Mouse (Mus musculus): ENCODE measurements at regions not wholly inside any gene's neighbourhood (a gene's known extent, or its start where the extent isn't known, plus 50 kb on each side); places are given as distances from the start of the nearest gene placed in this dataset.
A peak's percentile ranks its signal among the peaks of the same experiment; 100 is the strongest.

GRCm38 (mm10) chr6:107749794-107750193 lies 220.2 kb downstream of the Lrrn1 start:
- Histone ChIP-seq H3K4me1 (ENCODE audit: control insufficient read depth, insufficient read depth, insufficient read length, low read length) (peaks cover under 1% of the 10 kb centered on the region; the same call in 1 of the 2 replicates), H3K4me3 (ENCODE audit: insufficient read depth, low read depth, low read length) (no peak overlapping the region), H3K27ac (replicated peaks; ENCODE audit: low read depth, low read length) (no peak overlapping the region)

DNA sequence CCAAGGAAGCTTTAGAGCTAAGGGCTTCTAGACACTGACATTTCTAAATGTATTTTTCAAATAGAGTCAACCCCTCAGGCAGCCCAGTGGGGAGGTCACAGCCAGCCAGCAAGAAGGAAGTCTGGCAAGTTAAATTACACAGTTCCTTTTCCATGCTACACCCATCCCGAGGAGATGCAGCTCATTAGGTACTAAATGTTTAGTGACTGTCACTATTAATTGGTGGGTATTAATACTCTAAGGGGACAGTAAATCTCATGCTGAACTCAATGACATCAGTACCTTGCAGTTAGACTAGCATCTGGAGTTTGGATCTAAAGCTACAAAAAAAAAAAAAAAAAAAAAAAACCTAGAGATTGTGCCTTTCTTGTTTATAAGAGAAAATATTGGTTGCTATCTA lies 222.6 kb downstream of the Lrrn1 start:
- Histone ChIP-seq H3K4me1 (ENCODE audit: control insufficient read depth, insufficient read depth, insufficient read length, low read length) (peaks cover 3% of the 10 kb centered on the region; the same call in 1 of the 2 replicates), H3K4me3 (ENCODE audit: insufficient read depth, low read depth, low read length) (no peak overlapping the region), H3K27ac (replicated peaks; ENCODE audit: low read depth, low read length) (no peak overlapping the region)

DNA sequence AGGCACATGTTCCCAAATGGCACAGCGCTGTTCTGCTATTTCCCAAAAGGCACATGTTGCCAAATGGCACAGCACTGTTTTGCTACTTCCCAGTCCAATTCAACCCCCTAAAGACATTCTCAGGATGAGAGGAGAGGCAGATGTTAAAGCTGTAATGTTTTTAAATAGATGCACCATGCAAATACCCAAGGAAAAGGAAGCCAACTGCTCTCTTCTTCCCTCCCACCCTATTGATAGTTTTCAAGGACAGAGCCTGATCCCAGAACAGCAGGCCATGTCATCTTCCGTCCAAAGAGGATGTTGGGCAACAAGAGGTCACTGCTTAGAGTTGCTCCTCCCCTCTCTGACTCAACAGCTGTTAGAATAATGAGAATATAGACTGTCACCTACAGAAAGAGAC lies 225.6 kb downstream of the Lrrn1 start:
- Histone ChIP-seq H3K4me3 (ENCODE audit: insufficient read depth, low read depth, low read length) (no peak overlapping the region), H3K4me1 (ENCODE audit: control insufficient read depth, insufficient read depth, insufficient read length, low read length) (peaks cover 3% of the 10 kb centered on the region; the same call in 1 of the 2 replicates)

DNA sequence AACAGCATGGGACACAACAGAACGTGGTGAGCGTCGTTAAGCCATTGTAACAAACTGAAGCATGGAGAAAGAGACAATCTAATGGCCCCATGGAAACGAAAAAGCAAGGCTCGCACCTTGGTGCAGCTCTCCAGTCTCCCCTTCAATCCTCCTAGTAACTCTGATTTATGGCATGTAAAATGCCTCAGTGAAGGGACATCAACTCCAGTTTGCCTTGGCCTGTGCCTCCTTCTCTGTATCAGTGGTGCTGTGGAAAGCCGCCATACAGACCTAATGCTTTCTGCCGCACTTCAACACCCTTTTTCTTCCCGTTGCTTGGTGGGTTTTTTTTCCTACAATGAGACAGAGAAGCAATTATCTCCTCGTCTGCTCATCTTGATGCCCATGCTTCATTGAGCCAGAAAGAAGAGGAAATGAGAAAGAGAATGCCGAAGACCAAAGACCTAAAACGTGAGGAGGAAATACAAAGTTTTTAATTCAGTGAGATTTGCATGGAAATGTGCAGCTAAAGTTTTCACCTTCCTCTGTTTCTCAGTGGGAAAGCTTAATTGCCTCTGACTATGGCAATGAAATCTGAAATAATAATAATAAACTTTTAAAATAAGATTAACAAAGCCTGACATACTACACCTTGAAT lies 241.4 kb downstream of the Lrrn1 start:
- no peak overlapping the region for H3K4me3 ChIP-seq (ENCODE audit: insufficient read depth, low read depth, low read length)
- no peak overlapping the region for H3K27ac ChIP-seq (replicated peaks; ENCODE audit: low read depth, low read length)
- no peaks in the 10 kb centered on the region for H3K4me1 ChIP-seq (ENCODE audit: control insufficient read depth, insufficient read depth, insufficient read length, low read length)

More for the DNA sequence above, 225.6 kb downstream of the Lrrn1 start:
- peak overlapping the region; percentile 61 for H3K27ac ChIP-seq (replicated peaks; ENCODE audit: low read depth, low read length)

DNA sequence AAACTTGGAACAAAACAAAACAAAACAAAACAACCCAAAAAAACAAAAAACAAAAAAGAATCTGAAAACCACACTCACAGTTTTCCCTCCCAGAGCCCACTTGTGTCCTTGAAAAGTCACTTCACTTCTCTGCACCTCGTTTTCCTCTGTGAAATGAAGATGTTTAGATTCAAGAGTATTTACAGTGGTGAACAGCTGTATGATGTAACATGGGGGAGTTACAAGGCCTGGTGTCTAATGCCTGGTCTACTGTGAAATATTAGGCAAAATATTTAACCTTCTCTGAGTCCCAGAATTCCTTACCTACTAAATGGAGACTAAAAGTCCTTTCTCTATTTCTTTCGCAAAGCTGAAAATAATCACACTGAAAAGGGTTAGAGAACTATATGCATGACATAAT lies 255.4 kb downstream of the Lrrn1 start:
- H3K4me3 ChIP-seq (ENCODE audit: insufficient read depth, low read depth, low read length) = no peak overlapping the region
- H3K4me1 ChIP-seq (ENCODE audit: control insufficient read depth, insufficient read depth, insufficient read length, low read length) = no peaks in the 10 kb centered on the region
- no peak overlapping the region for H3K27ac ChIP-seq (replicated peaks; ENCODE audit: low read depth, low read length)

- Histone ChIP-seq H3K27ac (replicated peaks; ENCODE audit: low read depth, low read length) (no peak overlapping the region), H3K4me3 (ENCODE audit: insufficient read depth, low read depth, low read length) (no peak overlapping the region), H3K4me1 (ENCODE audit: control insufficient read depth, insufficient read depth, insufficient read length, low read length) (no peaks in the 10 kb centered on the region)
These were observed 258.8 kb downstream of the Lrrn1 start for GRCm38 (mm10) chr6:107788224-107788893.

DNA sequence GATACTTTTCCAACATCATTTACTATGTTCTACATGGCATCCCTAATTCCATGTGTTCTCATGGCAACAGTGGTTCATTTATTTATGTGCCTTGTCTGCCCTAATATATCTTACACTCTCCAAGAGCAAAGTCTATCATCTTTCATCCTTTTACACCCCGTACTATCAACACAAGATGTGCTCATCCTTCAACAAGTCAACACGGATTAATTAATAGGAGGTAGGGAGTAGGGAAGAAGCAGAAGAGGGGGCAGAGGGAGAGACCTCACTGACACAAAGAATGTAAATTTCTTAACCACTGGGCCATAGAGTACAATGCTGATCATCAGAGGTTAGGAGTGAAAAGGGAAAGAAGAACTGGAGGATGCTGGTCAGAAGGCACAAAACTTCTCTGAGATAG lies 267.0 kb upstream of the Setmar start:
- H3K4me1 ChIP-seq (ENCODE audit: control insufficient read depth, insufficient read depth, insufficient read length, low read length) = no peaks in the 10 kb centered on the region
- no peak overlapping the region for H3K4me3 ChIP-seq (ENCODE audit: insufficient read depth, low read depth, low read length)
- no peak overlapping the region for H3K27ac ChIP-seq (replicated peaks; ENCODE audit: low read depth, low read length)

GRCm38 (mm10) chr6:107803056-107803455 lies 261.8 kb upstream of the Setmar start:
- H3K27ac ChIP-seq (replicated peaks; ENCODE audit: low read depth, low read length) = no peak overlapping the region
- no peak overlapping the region for H3K4me3 ChIP-seq (ENCODE audit: insufficient read depth, low read depth, low read length)
- no peaks in the 10 kb centered on the region for H3K4me1 ChIP-seq (ENCODE audit: control insufficient read depth, insufficient read depth, insufficient read length, low read length)

All from brown adipose tissue, adult 24 weeks (tissue).